24 mouse cellular contexts compared by ENCODE assay signal in the genomic region with DNA sequence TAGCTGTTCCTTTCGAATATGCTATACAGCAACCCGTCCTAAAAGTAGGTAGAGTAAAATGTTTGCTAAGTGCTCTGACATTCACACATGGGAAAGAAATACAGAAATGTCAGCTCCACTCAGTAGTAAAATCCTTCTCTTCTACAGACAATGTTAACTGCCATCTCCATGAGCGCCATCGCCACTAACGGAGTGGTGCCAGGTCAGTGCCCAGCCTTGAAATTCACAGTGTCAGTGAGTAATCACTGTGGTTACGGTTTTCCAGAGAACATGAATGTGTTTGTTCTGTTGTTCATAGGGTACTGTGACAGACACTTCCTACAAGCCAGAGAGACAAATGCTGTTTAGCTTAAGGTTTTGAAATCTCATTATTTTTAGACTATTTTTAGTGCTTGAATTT.
"Had no signal": no experiment of that assay in that cellular context is flagged by ENCODE, and none has a peak within 500 bp of the region (broad histone marks: within the 10 kb centered on the region; RNA-seq: fewer than 3 reads in every experiment).

No protein-coding gene starts in this region.

- DNase-seq: kidney, postnatal 10 days; kidney, postnatal 36 days; layer of hippocampus, postnatal 36 days; left cerebral cortex, postnatal 4 days; liver, postnatal 0 days; lung, embryonic 14.5 days; retina, postnatal 1 day; right cerebral cortex, postnatal 25 days; spleen, adult 18-20 months; thymus, adult 18-20 months; thymus, postnatal 36 days had no signal

- H3K27ac ChIP-seq: kidney, embryonic 15.5 days; left cerebral cortex, adult 2 months; limb, embryonic 12.5 days; limb, embryonic 15.5 days; liver, embryonic 14.5 days; midbrain, embryonic 10.5 days; midbrain, embryonic 13.5 days; neural tube, embryonic 13.5 days had no signal

- H3K4me1 ChIP-seq: kidney, embryonic 15.5 days; limb, embryonic 12.5 days; limb, embryonic 15.5 days; midbrain, embryonic 10.5 days; midbrain, embryonic 13.5 days; neural tube, embryonic 13.5 days had no signal

- H3K4me2 ChIP-seq: kidney, embryonic 15.5 days; limb, embryonic 12.5 days; limb, embryonic 15.5 days; liver, embryonic 11.5 days; lung, embryonic 14.5 days; midbrain, embryonic 13.5 days; neural tube, embryonic 13.5 days had no signal

- H3K4me3 ChIP-seq: kidney, embryonic 15.5 days; left cerebral cortex, adult 2 months; limb, embryonic 12.5 days; limb, embryonic 15.5 days; megakaryocyte, embryonic 14.5 days; midbrain, embryonic 10.5 days; midbrain, embryonic 13.5 days; myocyte; neural tube, embryonic 13.5 days had no signal

- H3K9ac ChIP-seq: kidney, embryonic 15.5 days; limb, embryonic 12.5 days; limb, embryonic 15.5 days; liver, embryonic 14.5 days; liver, postnatal 0 days; lung, embryonic 14.5 days; midbrain, embryonic 13.5 days; neural tube, embryonic 13.5 days had no signal

- H3K9me3 ChIP-seq: kidney, embryonic 15.5 days; limb, embryonic 12.5 days; limb, embryonic 15.5 days; megakaryocyte, embryonic 14.5 days; midbrain, embryonic 10.5 days; midbrain, embryonic 13.5 days; neural tube, embryonic 13.5 days had no signal

- H3K27me3 ChIP-seq: kidney, embryonic 15.5 days; limb, embryonic 12.5 days; limb, embryonic 15.5 days; megakaryocyte, embryonic 14.5 days; midbrain, embryonic 13.5 days; neural tube, embryonic 13.5 days had no signal

- ATAC-seq: liver, postnatal 0 days; lung, postnatal 0 days; midbrain, embryonic 13.5 days; midbrain, embryonic 16.5 days had no signal
